Mouse (Mus musculus): ENCODE results near the gene Wipi1.

Wipi1 gene

DNA sequence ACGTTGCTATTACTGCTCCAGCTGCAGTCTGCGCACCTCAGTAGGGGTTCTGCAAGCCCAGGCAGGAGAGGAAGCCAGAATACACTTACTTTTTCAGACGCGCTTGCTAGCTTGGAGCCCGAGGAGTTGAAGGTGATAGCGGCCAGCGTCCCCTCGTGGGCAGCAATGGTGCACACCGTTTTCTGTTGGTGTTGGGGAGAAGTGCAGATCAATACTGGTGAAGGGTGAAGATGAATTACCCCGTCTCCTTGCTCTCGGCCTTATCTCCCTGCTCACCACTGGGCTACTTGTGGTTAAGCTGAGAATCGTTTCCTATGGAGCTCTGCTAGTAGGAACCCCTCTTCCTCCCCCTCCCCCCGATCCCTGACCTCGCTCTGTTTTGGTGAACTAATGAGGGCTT lies 27.8 kb downstream of the Wipi1 start:
- no peak for DNase-seq (ENCODE audit: low read depth in 2 of 2, low spot score in 2 of 2)

DNA sequence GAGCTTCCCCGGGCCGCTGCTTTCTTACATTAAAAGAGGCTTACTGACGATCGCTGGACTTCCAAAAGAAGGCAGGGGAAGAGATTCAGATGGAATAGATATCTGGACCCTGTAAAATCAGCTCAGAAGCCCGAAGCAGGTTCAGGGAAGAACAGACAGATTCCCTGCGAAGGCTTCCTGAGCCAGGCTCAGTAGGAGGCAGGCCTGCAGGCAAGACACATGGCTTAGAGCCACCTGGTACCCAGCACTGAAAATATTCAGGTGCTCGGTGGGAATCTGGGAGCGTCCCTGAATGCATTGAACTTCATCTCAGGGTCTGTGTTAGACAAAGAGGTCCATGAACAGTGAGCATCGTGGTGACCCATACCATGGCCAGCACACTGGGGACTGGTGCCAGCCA lies 31.8 kb downstream of the Wipi1 start:
- no peak for DNase-seq (ENCODE audit: low read depth in 2 of 2, low spot score in 2 of 2)

GRCm38 (mm10) chr11:109578536-109578935 lies 33.2 kb downstream of the Wipi1 start:
- DNase-seq (ENCODE audit: low read depth in 2 of 2, low spot score in 2 of 2) = no peak

- no peak for DNase-seq (ENCODE audit: low read depth in 2 of 2, low spot score in 2 of 2)
Observed at GRCm38 (mm10) chr11:109575832-109576231, 35.9 kb downstream of the Wipi1 start.

DNA sequence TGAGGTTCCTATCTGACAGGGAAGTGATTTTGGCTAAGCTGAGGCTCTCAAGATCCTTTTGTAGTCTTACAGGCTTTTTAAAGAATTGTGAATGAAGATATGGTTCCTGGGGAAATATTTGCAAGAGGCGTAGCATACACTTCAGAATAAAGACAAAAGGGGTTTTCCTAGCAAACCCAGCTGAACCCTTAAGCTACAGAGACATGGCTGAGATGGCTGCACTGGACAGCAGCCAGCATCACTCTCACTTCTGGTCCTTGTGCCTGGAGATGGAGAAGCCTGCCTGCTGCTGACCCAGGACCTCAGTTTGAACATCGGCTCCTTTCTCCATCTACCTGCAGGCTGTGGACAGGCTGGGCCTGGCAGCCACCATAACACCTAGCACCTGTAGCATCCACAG lies 37.2 kb downstream of the Wipi1 start:
- DNase-seq (ENCODE audit: low read depth in 2 of 2, low spot score in 2 of 2) = no peak

DNA sequence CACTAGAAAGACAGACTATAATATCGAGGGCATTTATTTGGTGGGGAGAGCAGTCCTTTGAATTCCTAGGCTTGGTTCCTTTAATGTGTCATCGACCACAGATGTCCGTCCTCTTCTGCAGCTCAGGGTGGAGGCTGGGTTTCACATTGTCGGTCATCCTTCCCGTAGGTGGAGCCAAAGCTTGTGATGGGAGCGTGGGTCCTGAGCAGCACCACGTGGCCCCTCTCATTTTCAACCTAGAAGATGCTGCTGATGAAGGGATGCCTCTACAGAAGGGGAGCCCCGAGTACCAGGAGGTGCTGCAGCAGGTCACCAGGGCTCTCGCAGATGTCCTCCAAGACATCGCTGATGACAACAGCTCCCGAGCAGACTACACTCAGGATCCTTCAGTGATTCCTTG lies 39.7 kb downstream of the Wipi1 start:
- DNase-seq (ENCODE audit: low read depth in 2 of 2, low spot score in 2 of 2) = no peak

DNA sequence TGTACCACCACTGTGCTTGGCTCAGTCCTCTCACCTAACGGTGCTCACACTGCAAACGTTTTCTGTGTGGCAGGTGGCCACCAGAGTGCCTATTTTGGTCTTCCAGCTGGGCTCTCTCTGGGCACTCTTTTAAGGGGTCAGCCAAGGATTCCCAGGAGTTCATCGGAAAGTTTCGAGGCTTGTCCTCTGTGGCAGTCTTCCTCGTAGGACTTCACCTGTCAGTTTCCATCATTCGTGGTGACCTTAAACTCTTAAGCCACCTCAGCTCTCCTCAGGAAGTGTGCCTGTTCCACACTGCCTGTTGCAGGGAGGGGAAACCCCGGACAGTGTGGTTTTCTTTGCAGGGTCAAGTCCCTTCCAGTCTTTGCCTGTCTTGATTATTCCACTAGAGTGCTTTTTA lies 42.0 kb downstream of the Wipi1 start:
- DNase-seq (ENCODE audit: low read depth in 2 of 2, low spot score in 2 of 2) = no peak

- DNase-seq (ENCODE audit: low read depth in 2 of 2, low spot score in 2 of 2) = no peak
Observed at GRCm38 (mm10) chr11:109569007-109569618, 42.7 kb downstream of the Wipi1 start.

DNA sequence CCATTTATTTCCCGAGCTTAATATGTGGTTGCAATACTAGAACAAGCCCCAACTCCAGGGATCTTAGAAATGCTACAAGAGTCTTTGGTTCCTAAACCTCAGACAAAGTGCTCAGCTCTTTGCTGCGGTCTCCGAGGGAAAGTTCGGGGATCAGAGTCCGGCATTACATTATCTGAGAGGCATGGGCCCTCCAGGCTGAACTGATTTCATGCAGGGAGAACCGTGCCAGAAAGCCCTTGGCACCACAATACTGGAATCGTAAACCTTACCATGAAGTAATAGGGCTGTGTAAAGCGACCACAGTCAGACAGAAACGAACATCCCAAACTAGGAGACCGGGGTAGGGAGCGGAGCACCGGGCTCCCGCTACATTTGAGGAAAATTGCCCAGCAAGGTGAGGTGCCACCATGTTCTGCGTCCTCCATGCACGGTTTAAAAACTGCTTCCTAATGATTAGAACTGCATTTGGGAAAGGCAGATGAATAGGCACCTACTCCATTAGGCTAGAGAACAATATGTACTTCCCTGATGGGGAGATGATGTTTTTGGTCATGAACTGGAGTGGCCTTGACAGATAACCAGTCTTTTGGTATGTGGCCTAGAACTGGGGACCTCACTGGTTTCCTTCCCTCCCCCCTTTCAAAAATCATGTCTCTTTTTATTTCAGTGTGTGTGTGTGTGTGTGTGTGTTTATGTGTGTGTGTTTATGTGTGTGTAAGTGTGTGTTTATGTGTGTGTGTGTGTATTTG lies 47.1 kb downstream of the Wipi1 start:
- DNase-seq (ENCODE audit: low read depth in 2 of 2, low spot score in 2 of 2) = no peak

GRCm38 (mm10) chr11:109563708-109564107 lies 48.1 kb downstream of the Wipi1 start:
- DNase-seq (ENCODE audit: low read depth in 2 of 2, low spot score in 2 of 2) = no peak

- DNase-seq (ENCODE audit: low read depth in 2 of 2, low spot score in 2 of 2) = no peak
Observed at GRCm38 (mm10) chr11:109561445-109561844, 50.3 kb downstream of the Wipi1 start.

- peak; percentile 59 to 80 for DNase-seq (ENCODE audit: low read depth in 2 of 2, low spot score in 2 of 2)
Observed at GRCm38 (mm10) chr11:109560793-109561257, 50.9 kb downstream of the Wipi1 start.

DNA sequence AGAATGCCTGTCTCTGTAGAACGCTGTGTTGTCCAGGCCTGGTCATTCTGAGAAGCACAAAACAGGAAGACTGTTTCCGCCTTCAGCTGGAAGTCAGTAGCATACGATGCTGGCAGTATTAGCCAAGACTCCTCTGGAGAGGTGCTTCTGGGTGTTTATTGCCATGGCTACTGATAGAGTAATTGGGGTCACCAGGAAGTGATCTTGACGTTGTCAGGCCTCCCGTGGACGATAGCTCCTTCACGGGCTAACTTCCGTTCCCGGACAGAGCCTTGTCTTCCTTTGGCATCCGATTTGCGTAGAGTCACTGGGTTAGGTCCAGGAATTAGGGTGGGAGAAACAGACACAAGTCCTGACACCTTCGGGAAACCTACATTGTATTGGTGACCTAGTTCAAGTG lies 52.5 kb downstream of the Wipi1 start:
- no peak for DNase-seq (ENCODE audit: low read depth in 2 of 2, low spot score in 2 of 2)

- no peak for DNase-seq (ENCODE audit: low read depth in 2 of 2, low spot score in 2 of 2)
Observed at GRCm38 (mm10) chr11:109557419-109557818, 54.3 kb downstream of the Wipi1 start.

DNA sequence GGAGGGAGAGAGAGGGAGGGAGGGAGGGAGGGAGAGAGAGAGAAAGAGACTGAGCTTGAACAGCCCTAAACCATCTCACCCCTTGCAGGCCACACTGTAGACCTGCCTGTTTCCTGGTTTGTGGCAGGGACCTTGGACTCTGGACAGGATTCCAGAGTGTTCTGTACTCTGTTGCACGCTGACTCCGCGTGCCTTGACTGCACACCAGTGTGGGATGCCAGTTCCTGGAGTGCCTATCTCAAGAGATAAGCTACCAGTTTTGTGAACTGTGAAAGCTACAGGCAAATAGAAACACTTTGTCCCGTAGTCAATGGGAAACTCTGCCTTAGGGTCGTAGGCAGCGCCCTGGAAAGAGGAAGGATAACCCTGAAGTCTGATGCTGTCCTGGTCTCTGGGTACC lies 55.6 kb downstream of the Wipi1 start:
- DNase-seq (ENCODE audit: low read depth in 2 of 2, low spot score in 2 of 2) = no peak

DNA sequence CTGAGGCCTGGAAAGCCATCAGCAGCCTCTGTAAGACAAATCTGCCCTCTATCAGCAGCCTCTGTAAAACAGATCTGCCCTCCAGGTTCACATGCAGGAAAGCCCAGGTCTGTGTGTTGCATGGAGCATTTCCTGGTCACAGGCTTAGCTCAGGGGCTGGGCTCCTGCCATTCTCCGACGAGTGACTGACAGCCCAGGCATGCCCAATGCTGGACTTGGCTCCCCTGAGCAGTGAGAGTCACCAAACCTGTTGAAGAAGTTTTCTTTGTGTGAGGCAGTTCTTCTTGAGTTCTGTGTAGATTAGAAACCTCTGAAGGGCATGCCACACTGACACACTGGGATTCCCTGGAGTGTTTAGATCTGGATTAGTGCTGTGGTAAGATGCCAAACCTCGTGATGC lies 57.3 kb downstream of the Wipi1 start:
- peak in 1 of 2 experiments; percentile 5 for DNase-seq (ENCODE audit: low read depth in 2 of 2, low spot score in 2 of 2)

DNA sequence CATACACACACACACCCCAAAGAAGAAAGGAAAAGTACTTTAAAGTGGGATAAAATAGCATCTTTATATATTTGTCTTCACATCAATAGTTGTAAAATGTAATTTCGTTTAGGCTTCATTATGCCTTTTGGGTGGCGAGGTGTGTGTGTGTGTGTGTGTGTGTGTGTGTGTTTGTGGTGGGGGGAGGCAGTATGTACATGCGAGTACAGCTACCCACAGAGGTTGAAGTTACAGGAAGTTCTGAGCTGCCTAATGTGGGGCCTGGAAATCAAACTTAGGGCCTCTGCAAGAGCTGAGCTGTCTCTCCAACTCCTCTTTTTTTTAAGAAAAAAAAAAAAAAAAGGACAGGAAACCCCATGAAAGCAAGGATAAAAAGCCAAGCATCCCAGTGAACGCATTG lies 57.8 kb downstream of the Wipi1 start:
- peak; percentile 8 to 20 for DNase-seq (ENCODE audit: low read depth in 2 of 2, low spot score in 2 of 2)

- no peak for DNase-seq (ENCODE audit: low read depth in 2 of 2, low spot score in 2 of 2)
Observed at GRCm38 (mm10) chr11:109549599-109550290, 62.0 kb downstream of the Wipi1 start.

DNA sequence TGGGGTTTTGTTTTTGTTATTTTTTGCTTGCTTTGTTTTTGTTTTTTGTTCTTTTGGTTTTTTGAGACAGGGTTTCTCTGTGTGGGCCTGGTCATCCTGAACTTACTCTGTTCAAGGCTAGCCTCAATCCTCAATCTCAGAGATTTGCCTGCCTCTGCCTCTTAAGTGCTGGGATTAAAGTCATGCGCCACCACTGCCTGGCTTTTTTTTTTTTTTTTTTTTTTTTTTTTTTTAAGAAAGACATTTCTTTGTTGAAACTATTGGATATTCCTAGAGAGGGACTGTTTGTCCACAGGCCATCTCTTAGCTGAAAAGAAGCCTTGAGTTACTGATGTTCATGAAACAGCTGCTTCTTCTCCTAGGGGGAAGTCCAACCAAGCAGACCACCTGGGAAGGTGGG lies 64.1 kb downstream of the Wipi1 start:
- DNase-seq (ENCODE audit: low read depth in 2 of 2, low spot score in 2 of 2) = no peak

DNA sequence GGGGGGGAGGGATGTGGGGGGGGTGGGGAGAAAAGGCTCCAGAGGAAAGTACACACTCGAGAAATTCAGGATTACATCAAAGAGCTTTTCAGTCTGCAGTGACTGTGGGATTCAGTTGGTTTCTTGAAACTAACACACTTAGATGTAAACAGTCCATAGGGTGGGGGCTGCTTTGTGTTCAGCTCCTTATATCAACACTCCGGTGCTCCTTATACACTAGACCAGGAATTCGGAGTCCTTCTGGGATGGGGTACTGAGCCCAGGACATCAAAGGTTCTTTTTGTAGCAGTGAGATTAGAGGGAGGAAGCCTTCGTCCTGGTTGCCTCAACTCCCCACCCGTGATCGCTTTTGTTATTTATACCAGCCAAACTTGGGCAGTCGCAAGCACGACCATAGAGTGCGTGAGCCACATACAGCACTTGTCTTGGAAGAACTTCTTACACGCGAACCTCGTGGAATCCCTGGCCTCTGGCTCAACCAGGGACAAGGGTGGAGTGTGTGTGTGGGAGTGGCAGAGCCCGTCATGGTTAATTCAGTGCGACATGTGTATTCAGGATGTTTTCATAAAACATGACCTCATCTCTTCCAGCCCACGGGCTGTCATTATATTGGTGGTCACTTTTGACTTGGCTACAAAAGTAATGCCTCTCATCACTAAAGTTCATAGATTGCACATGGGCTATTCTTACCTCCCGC lies 65.3 kb downstream of the Wipi1 start:
- DNase-seq (ENCODE audit: low read depth in 2 of 2, low spot score in 2 of 2) = no peak

- DNase-seq (ENCODE audit: low read depth in 2 of 2, low spot score in 2 of 2) = no peak
Observed at GRCm38 (mm10) chr11:109545700-109546143, 66.0 kb downstream of the Wipi1 start.

DNA sequence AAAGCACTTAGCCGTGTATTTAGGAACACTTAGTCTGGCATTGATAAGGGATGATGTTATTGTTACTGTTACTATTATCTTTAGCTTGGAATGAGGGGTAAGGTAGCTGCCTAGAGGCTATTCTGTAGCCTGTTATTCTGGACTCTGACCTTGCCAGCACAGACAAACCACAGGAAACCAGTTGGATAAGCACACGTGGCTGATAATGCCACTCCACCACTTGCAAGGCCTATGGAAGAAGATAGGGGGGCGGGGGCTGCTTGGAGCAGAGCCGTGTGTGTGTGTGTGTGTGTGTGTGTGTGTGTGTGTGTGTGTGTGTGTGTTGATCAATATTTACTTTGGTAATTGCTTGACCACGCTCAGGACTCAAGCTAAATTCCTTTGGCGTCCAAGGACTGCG lies 66.5 kb downstream of the Wipi1 start:
- no peak for DNase-seq (ENCODE audit: low read depth in 2 of 2, low spot score in 2 of 2)

Measured in CD8-positive naive resting alpha-beta T cell, adult 2 months (primary cell).